Mouse (Mus musculus): ENCODE measurements around the gene Grk6. TPM values are rescaled to one million over a fixed set of nuclear protein-coding genes. Genes with fewer than 3 reads are reported as not detected.
A peak's percentile ranks its signal among the peaks of the same experiment; 100 is the strongest.

Grk6 gene
- total and polyA plus RNA-seq, 2 experiments = 8.8 to 14.3 TPM

DNA sequence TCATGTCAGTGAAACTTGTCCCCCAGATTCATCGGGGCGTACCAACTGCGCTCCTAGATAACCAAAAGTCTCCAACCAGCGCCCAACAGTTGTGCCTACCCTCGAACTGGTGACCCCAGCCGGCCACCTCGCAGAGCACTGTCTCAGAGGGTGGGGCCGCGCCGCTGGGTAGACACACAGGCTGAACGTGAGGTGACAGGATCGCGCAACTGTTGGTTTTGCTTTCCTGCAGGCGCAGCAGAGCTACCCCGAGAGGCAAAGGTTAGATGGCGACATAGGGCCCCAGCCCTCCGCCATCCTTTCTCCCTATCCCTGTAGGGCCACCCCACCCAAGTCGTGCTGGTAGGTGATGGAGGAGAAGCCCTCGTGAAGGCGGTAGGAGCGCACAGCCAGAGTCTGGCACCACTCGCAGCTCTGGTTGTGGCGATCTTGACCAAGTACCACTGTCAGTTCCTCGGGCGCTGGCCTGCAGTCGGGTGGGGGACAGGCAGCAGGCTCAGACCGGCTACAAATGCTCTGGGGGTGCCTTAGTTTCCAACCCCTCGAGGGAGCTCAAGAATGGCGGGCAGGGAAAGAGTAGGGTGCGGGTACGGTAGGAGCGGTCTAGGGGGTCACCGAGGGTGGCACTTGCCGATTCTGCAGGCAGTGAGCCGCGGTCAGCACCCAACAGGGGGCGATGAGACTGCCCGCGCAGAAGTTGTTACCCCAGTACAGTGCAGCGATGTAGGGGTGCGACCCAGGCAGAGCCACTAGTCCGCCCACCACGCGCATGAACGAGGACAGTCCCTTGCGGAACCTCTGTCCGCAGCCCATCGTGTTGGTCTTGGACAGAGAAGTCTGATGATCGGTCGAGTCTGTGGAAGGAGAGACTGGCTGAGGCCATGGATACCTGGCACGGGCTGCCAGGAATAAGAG is 24.6 kb upstream of the Grk6 start:
- H3K27ac ChIP-seq (replicated peaks; ENCODE audit: insufficient read depth, low read depth, low read length) = no peak overlapping the region

DNA sequence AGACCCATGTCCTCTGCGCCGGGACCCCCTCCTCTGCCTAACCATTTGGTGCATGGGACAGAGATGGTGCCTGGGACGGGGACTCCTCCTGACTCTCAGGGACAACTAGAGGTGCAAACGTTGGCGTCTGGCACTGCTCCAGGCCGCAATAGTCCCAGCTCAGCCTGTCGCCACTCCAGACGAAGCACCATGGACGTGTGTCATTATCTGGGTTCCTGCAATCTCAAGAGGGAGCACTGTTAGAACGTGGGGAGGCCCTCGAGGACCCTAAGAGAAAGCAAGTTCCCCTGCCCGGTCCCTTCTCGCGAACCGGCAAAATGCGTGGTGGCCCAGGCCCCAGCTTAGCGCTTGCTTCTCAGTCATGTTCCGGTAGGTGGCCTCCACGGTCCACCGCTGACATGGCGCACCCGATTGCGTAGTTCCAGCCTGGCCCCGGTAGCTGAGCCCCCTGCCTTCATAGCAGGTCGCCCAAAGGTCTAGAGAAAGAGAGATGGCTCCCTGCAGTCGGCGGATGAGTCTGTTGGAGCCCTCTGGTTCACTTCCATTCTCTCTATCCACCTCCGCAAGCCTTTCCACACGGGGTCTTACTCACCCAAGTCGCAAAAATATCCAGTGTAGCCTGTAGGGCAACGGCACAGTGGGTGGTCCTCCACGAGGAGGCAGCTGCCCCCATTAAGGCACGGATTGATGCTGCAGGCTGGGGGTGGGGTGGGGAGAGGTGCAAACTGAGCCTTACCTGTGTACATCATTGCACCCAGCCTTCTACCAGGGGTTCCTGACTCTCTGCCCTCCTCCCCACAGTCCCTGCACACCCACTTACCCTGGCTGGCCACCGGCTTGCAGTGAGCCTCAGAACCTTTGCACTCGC is 23.7 kb upstream of the Grk6 start:
- TF ChIP-seq CTCF (IDR thresholded peaks at IDR 0.05; ENCODE audit: low read depth, low read length) (peak; percentile 75), POLR2A (IDR thresholded peaks at IDR 0.05; ENCODE audit: extremely low read depth, insufficient read depth, low read length) (no peak)
- no peaks in the 10 kb centered on the region for H3K27me3 ChIP-seq (ENCODE audit: control insufficient read depth, insufficient read depth, low read length)
- peaks cover 6% of the 10 kb centered on the region; the same call in 1 of the 2 replicates for H3K36me3 ChIP-seq (ENCODE audit: control insufficient read depth, insufficient read depth, low read length)
- DNase-seq (ENCODE audit: extremely low read depth, low read depth, low spot score) = no peak
- peak overlapping the region; percentile 30; the same call in 1 of the 2 replicates for H3K9ac ChIP-seq (ENCODE audit: low read depth, low read length)
- H3K4me1 ChIP-seq (ENCODE audit: control insufficient read depth, insufficient read depth, low read length) = peaks cover 2% of the 10 kb centered on the region; the same call in 1 of the 2 replicates
- no peak overlapping the region for H3K27ac ChIP-seq (replicated peaks; ENCODE audit: insufficient read depth, low read depth, low read length)
- no peak overlapping the region; the same call in none of the 2 replicates for H3K4me3 ChIP-seq (ENCODE audit: insufficient read depth, low read depth, low read length)
- peaks cover 6% of the 10 kb centered on the region; the same call in 1 of the 2 replicates for H3K79me2 ChIP-seq (ENCODE audit: control insufficient read depth, insufficient read depth, low read length)
- 62% methylated on average over 35 of the region's 35 CpGs for WGBS

More for the DNA sequence above, 24.6 kb upstream of the Grk6 start:
- WGBS = 74% methylated on average over 51 of the region's 51 CpGs
- no peaks in the 10 kb centered on the region for H3K79me2 ChIP-seq (ENCODE audit: control insufficient read depth, insufficient read depth, low read length)
- no peak overlapping the region for H3K9ac ChIP-seq (ENCODE audit: low read depth, low read length)
- H3K4me3 ChIP-seq (ENCODE audit: insufficient read depth, low read depth, low read length) = no peak overlapping the region
- TF ChIP-seq CTCF (IDR thresholded peaks at IDR 0.05; ENCODE audit: low read depth, low read length) (no peak), POLR2A (IDR thresholded peaks at IDR 0.05; ENCODE audit: extremely low read depth, insufficient read depth, low read length) (no peak)
- no peaks in the 10 kb centered on the region for H3K27me3 ChIP-seq (ENCODE audit: control insufficient read depth, insufficient read depth, low read length)
- H3K4me1 ChIP-seq (ENCODE audit: control insufficient read depth, insufficient read depth, low read length) = peaks cover 2% of the 10 kb centered on the region; the same call in 1 of the 2 replicates
- peaks cover 6% of the 10 kb centered on the region; the same call in 1 of the 2 replicates for H3K36me3 ChIP-seq (ENCODE audit: control insufficient read depth, insufficient read depth, low read length)
- no peak for DNase-seq (ENCODE audit: extremely low read depth, low read depth, low spot score)

DNA sequence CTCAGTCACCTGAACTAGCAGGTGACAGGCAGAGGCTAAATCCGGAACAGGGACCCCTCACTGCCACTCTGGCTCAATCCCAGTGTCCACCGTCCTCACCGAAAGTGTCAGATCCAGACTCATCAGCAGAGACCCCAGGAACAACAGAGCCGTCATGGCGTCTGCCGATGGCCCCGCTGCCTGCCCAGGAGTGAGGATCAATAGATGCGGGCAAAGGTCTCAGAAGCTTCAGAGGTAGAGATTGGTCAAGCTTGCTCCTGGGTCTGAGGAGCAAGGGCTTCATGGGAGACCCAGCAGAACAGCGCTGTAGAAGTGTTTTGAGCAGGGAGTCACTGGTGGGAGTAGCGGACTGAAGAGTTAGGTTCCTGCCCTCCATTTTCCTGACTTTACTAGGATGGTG is 18.3 kb upstream of the Grk6 start, which contains the start of gene F12:
TSS of gene F12 (minus strand) at position 181 of the 400 bp plus-strand sequence.
- H3K4me3 ChIP-seq (ENCODE audit: insufficient read depth, low read depth, low read length) = peak within 1 kb of the TSS; percentile 71
- peak within 1 kb of the TSS; percentile 95 for H3K9ac ChIP-seq (ENCODE audit: low read depth, low read length)
- no peaks in the 10 kb centered on the region for H3K27me3 ChIP-seq (ENCODE audit: control insufficient read depth, insufficient read depth, low read length)
- DNase-seq (ENCODE audit: extremely low read depth, low read depth, low spot score) = peak; percentile 83
- H3K79me2 ChIP-seq (ENCODE audit: control insufficient read depth, insufficient read depth, low read length) = peaks cover 11% of the 10 kb centered on the region; the same call in 1 of the 2 replicates
- H3K36me3 ChIP-seq (ENCODE audit: control insufficient read depth, insufficient read depth, low read length) = peaks cover 4% of the 10 kb centered on the region; the same call in 1 of the 2 replicates
- peak within 1 kb of the TSS; percentile 98 for H3K27ac ChIP-seq (replicated peaks; ENCODE audit: insufficient read depth, low read depth, low read length)
- WGBS = 21% methylated on average over 10 of the region's 10 CpGs
- peak; percentile 84 for TF ChIP-seq POLR2A (IDR thresholded peaks at IDR 0.05; ENCODE audit: extremely low read depth, insufficient read depth, low read length)
- no peak for TF ChIP-seq CTCF (IDR thresholded peaks at IDR 0.05; ENCODE audit: low read depth, low read length)
- peaks cover 20% of the 10 kb centered on the region for H3K4me1 ChIP-seq (ENCODE audit: control insufficient read depth, insufficient read depth, low read length)

DNA sequence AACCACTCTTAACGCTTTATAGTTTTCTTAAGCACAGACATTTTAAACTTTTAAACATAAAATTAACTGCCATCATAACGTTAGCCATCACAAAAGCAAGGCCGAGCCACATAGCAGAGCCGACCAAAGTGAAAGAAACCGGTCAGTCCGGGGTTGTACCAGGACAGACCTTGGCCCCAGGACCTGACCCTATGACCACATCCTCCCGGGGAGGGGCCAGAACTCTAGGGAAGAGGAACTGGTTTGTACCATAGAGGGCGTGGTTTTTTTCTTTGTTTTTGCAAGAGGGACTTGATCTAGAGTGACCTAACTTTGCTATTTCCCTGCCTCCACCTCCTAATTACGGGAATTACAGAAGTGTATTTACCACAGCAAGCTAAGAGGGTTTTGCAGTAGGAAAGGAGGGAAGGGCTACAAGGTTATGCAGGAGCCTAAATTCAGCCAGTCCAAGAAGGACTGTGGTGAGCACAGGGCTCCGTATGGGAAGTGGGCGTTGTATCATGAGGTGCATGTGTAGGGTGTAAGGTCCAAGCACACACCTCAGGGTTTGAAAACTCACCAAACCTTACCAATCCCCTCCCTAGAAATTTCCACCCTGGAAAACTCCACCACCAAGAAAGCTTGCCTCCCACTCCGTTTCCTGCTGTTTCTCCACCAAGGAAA is 15.5 kb upstream of the Grk6 start:
- 19% methylated on average over 12 of the region's 12 CpGs for WGBS
- Histone ChIP-seq H3K27me3 (ENCODE audit: control insufficient read depth, insufficient read depth, low read length) (no peaks in the 10 kb centered on the region), H3K4me3 (ENCODE audit: insufficient read depth, low read depth, low read length) (peak overlapping the region; percentile 31), H3K36me3 (ENCODE audit: control insufficient read depth, insufficient read depth, low read length) (no peaks in the 10 kb centered on the region; the same call in 1 of the 2 replicates), H3K79me2 (ENCODE audit: control insufficient read depth, insufficient read depth, low read length) (peaks cover 11% of the 10 kb centered on the region; the same call in 1 of the 2 replicates), H3K27ac (replicated peaks; ENCODE audit: insufficient read depth, low read depth, low read length) (peak overlapping the region; percentile 93), H3K4me1 (ENCODE audit: control insufficient read depth, insufficient read depth, low read length) (peaks cover 18% of the 10 kb centered on the region), H3K9ac (ENCODE audit: low read depth, low read length) (peak overlapping the region; percentile 63)
- peak; percentile 95 for DNase-seq (ENCODE audit: extremely low read depth, low read depth, low spot score)
- TF ChIP-seq POLR2A (IDR thresholded peaks at IDR 0.05; ENCODE audit: extremely low read depth, insufficient read depth, low read length) (no peak), CTCF (IDR thresholded peaks at IDR 0.05; ENCODE audit: low read depth, low read length) (no peak)

DNA sequence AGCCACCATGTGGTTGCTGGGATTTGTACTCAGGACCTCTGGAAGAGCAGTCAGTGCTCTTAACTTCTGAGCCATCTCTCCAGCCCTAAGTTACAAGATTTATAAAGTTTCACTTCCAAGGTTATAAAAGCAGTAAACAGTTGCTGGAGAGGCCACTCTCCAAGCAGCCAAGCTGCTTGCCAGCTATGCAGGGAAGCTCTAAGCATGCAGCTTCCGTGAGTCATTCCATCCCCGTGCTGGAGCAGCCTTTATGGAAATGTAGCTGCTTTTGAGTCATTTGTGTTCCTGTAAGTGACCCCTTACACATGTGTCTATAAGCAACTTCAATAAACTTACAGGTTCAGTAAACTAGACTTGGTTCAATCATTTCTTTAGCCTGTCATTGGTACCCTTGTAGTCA is 14.3 kb upstream of the Grk6 start:
- WGBS = 82% methylated on average over 2 of the region's 2 CpGs
- Histone ChIP-seq H3K9ac (ENCODE audit: low read depth, low read length) (no peak overlapping the region), H3K36me3 (ENCODE audit: control insufficient read depth, insufficient read depth, low read length) (no peaks in the 10 kb centered on the region), H3K27me3 (ENCODE audit: control insufficient read depth, insufficient read depth, low read length) (no peaks in the 10 kb centered on the region), H3K79me2 (ENCODE audit: control insufficient read depth, insufficient read depth, low read length) (peaks cover 11% of the 10 kb centered on the region; the same call in 1 of the 2 replicates), H3K4me1 (ENCODE audit: control insufficient read depth, insufficient read depth, low read length) (peaks cover 18% of the 10 kb centered on the region), H3K4me3 (ENCODE audit: insufficient read depth, low read depth, low read length) (no peak overlapping the region), H3K27ac (replicated peaks; ENCODE audit: insufficient read depth, low read depth, low read length) (no peak overlapping the region)
- no peak for DNase-seq (ENCODE audit: extremely low read depth, low read depth, low spot score)
- TF ChIP-seq CTCF (IDR thresholded peaks at IDR 0.05; ENCODE audit: low read depth, low read length) = no peak
- no peak for TF ChIP-seq POLR2A (IDR thresholded peaks at IDR 0.05; ENCODE audit: extremely low read depth, insufficient read depth, low read length)

Measured in liver, adult 2 months (tissue).